Comparison of ENCODE assay signal across 10 mouse cellular contexts in genomic region chr19:26716217-26716616, GRCm38 (mm10).
DNase-seq lines count a peak whose midpoint lies in the region; ATAC-seq and TF ChIP-seq lines count a peak whose summit lies in the region.
"Had no signal": no experiment of that assay in that cellular context is flagged by ENCODE, and none has a peak within 500 bp of the region (broad histone marks: within the 10 kb centered on the region; RNA-seq: fewer than 3 reads in every experiment).

No protein-coding gene starts in this region.

- TF ChIP-seq CTCF in layer of hippocampus, adult 2 months (conservative IDR thresholded peaks at IDR 0.05): no peak

- peaks cover 7% of the 10 kb centered on the region; the same call in 1 of the 2 replicates for H3K36me3 ChIP-seq in forebrain, embryonic 15.5 days
- H3K36me3 ChIP-seq in forebrain, embryonic 11.5 days (ENCODE audit: control insufficient read depth, insufficient read depth, low read length): no peaks in the 10 kb centered on the region
- H3K36me3 ChIP-seq in ES-E14 (ENCODE audit: control insufficient read depth, insufficient read depth, low read length, poor library complexity, severe bottlenecking): no peaks in the 10 kb centered on the region
- peaks cover 16% of the 10 kb centered on the region for H3K36me3 ChIP-seq in heart, embryonic 13.5 days
- H3K36me3 ChIP-seq in liver, embryonic 11.5 days (ENCODE audit: control insufficient read depth, insufficient read depth, low read length): no peaks in the 10 kb centered on the region

- DNase-seq in forebrain, embryonic 11.5 days (ENCODE audit: low spot score): no peak
- peak in 1 of 2 experiments; percentile 28 for DNase-seq in layer of hippocampus, adult 2 months (ENCODE audit: low spot score in 2 of 2)
- DNase-seq in layer of hippocampus, adult 11-12 months (ENCODE audit: low spot score): no peak
- DNase-seq in ES-E14 (ENCODE audit: low read depth, low spot score): no peak
- DNase-seq in testis, postnatal 14 days (ENCODE audit: low spot score): no peak
- no peak for DNase-seq in liver, embryonic 11.5 days (ENCODE audit: low spot score)
- DNase-seq: right cerebral cortex, postnatal 25 days had no signal

- no peaks in the 10 kb centered on the region for H3K27me3 ChIP-seq in forebrain, embryonic 15.5 days
- H3K27me3 ChIP-seq in forebrain, embryonic 11.5 days (ENCODE audit: control insufficient read depth, insufficient read depth, low read length): no peaks in the 10 kb centered on the region
- no peaks in the 10 kb centered on the region for H3K27me3 ChIP-seq in heart, embryonic 13.5 days (replicated peaks)
- no peaks in the 10 kb centered on the region for H3K27me3 ChIP-seq in liver, embryonic 11.5 days (replicated peaks; ENCODE audit: control insufficient read depth, insufficient read depth, low read length)

- ATAC-seq in forebrain, embryonic 15.5 days (replicated peaks): no peak; the same call in 1 of the 2 replicates
- ATAC-seq in forebrain, embryonic 11.5 days (replicated peaks; ENCODE audit: low FRiP score): no peak
- ATAC-seq in heart, embryonic 13.5 days (ENCODE audit: extremely low read depth, insufficient number of reproducible peaks, low FRiP score, low TSS enrichment): no peak
- ATAC-seq in liver, embryonic 11.5 days (replicated peaks; ENCODE audit: low FRiP score): no peak
- ATAC-seq: intestine, postnatal 0 days had no signal

- no peak overlapping the region for H3K9ac ChIP-seq in forebrain, embryonic 15.5 days (replicated peaks)
- no peak overlapping the region for H3K9ac ChIP-seq in forebrain, embryonic 11.5 days (ENCODE audit: low read length)
- no peak overlapping the region for H3K9ac ChIP-seq in ES-E14 (ENCODE audit: insufficient read depth, low read depth, low read length, poor library complexity, severe bottlenecking)
- no peak overlapping the region for H3K9ac ChIP-seq in heart, embryonic 13.5 days
- no peak overlapping the region for H3K9ac ChIP-seq in liver, embryonic 11.5 days (ENCODE audit: low read depth, low read length)

- in situ Hi-C loops in ES-E14 (cut with MboI; ENCODE audit: low sequenced_read_pairs in 2 of 2, unreplicated experiment in 2 of 2): no loop called here

- H3K4me2 ChIP-seq in forebrain, embryonic 15.5 days (replicated peaks): no peak overlapping the region
- no peak overlapping the region for H3K4me2 ChIP-seq in forebrain, embryonic 11.5 days (ENCODE audit: low read depth, low read length, severe bottlenecking)
- 0 out of 2 replicates have a peak overlapping the region, but pooled peaks have one; percentile 4 for H3K4me2 ChIP-seq in heart, embryonic 13.5 days
- H3K4me2 ChIP-seq in liver, embryonic 11.5 days: no peak overlapping the region

- WGBS in forebrain, embryonic 15.5 days: 62% methylated on average over 9 of the region's 9 CpGs
- 84% methylated on average over 9 of the region's 9 CpGs for WGBS in forebrain, embryonic 11.5 days
- 60% methylated on average over 9 of the region's 9 CpGs for WGBS in heart, embryonic 13.5 days
- 81% methylated on average over 9 of the region's 9 CpGs for WGBS in liver, embryonic 11.5 days

- no peak overlapping the region for H3K4me3 ChIP-seq in forebrain, embryonic 15.5 days
- no peak overlapping the region for H3K4me3 ChIP-seq in forebrain, embryonic 11.5 days (ENCODE audit: low read depth, low read length)
- no peak overlapping the region for H3K4me3 ChIP-seq in layer of hippocampus, adult 2 months
- peak overlapping the region; percentile 15 to 17; a peak in 1 of 4 replicates for H3K4me3 ChIP-seq in ES-E14 (ENCODE audit: insufficient read depth in 1 of 2, low read depth in 1 of 2, low read length in 2 of 2, poor library complexity in 1 of 2, severe bottlenecking in 1 of 2)
- no peak overlapping the region for H3K4me3 ChIP-seq in heart, embryonic 13.5 days
- H3K4me3 ChIP-seq in liver, embryonic 11.5 days (ENCODE audit: low read depth, low read length): no peak overlapping the region

- peak overlapping the region; percentile 49 for H3K27ac ChIP-seq in forebrain, embryonic 15.5 days (replicated peaks)
- H3K27ac ChIP-seq in forebrain, embryonic 11.5 days (ENCODE audit: low read depth, low read length): no peak overlapping the region
- H3K27ac ChIP-seq in layer of hippocampus, adult 2 months: 0 out of 2 replicates have a peak overlapping the region, but pooled peaks have one; percentile 32
- H3K27ac ChIP-seq in ES-E14 (ENCODE audit: insufficient read depth, low read depth, low read length, poor library complexity, severe bottlenecking): no peak overlapping the region
- peak overlapping the region; percentile 51 for H3K27ac ChIP-seq in heart, embryonic 13.5 days (replicated peaks)
- no peak overlapping the region for H3K27ac ChIP-seq in liver, embryonic 11.5 days (ENCODE audit: low read depth, low read length)

- H3K9me3 ChIP-seq in forebrain, embryonic 15.5 days: no peaks in the 10 kb centered on the region
- no peaks in the 10 kb centered on the region for H3K9me3 ChIP-seq in forebrain, embryonic 11.5 days (ENCODE audit: control insufficient read depth, low read length)
- H3K9me3 ChIP-seq in ES-E14 (ENCODE audit: control insufficient read depth, insufficient read depth, low read depth, low read length): no peaks in the 10 kb centered on the region
- H3K9me3 ChIP-seq in heart, embryonic 13.5 days: no peaks in the 10 kb centered on the region
- H3K9me3 ChIP-seq in liver, embryonic 11.5 days (ENCODE audit: control insufficient read depth, low read length): no peaks in the 10 kb centered on the region

- peaks cover 10% of the 10 kb centered on the region; the same call in 1 of the 2 replicates for H3K4me1 ChIP-seq in forebrain, embryonic 15.5 days
- no peaks in the 10 kb centered on the region; the same call in 1 of the 2 replicates for H3K4me1 ChIP-seq in forebrain, embryonic 11.5 days (replicated peaks; ENCODE audit: control insufficient read depth, insufficient read depth, low read length)
- H3K4me1 ChIP-seq in ES-E14 (ENCODE audit: control insufficient read depth in 2 of 2, insufficient read depth in 2 of 2, low read length in 2 of 2, poor library complexity in 1 of 2): peaks cover 0 to 3% of the 10 kb centered on the region in 2 experiments; a peak in 2 of 4 replicates
- peaks cover 10% of the 10 kb centered on the region for H3K4me1 ChIP-seq in heart, embryonic 13.5 days
- no peaks in the 10 kb centered on the region for H3K4me1 ChIP-seq in liver, embryonic 11.5 days (replicated peaks; ENCODE audit: control insufficient read depth, insufficient read depth, low read length)

TF ChIP-seq in ES-E14, 5 proteins besides CTCF, POLR2A, EP300 and RAD21:
- no peak for TF ChIP-seq ZC3H11A (IDR thresholded peaks at IDR 0.05; ENCODE audit: borderline replicate concordance, low read depth, low read length)
- TF ChIP-seq CHD2 (IDR thresholded peaks at IDR 0.05; ENCODE audit: low read depth, low read length): no peak
- no peak for TF ChIP-seq MAFK (IDR thresholded peaks at IDR 0.05; ENCODE audit: insufficient read depth, low read depth, low read length)
- TF ChIP-seq ZNF384 (IDR thresholded peaks at IDR 0.05; ENCODE audit: low read depth, low read length): no peak
- TF ChIP-seq HCFC1 (IDR thresholded peaks at IDR 0.05; ENCODE audit: borderline replicate concordance, insufficient read depth, low read length): no peak
TF ChIP-seq in ES-E14: peak in this region for 0.

Comparison
In these comparisons a context has a peak if more than half of its experiments do, and no peak if none do; other contexts are left out.
1. H3K27ac ChIP-seq: peak in forebrain, embryonic 15.5 days (single experiment), layer of hippocampus, adult 2 months (single experiment) and heart, embryonic 13.5 days (single experiment); none in forebrain, embryonic 11.5 days (single experiment), ES-E14 (single experiment) and liver, embryonic 11.5 days (single experiment).
2. H3K4me3 ChIP-seq: peak in ES-E14 (2 of 2); none in forebrain, embryonic 15.5 days (single experiment), forebrain, embryonic 11.5 days (single experiment), layer of hippocampus, adult 2 months (single experiment), heart, embryonic 13.5 days (single experiment) and liver, embryonic 11.5 days (single experiment).